Mouse (Mus musculus) CH12.LX (cell line): Measurements from ENCODE around the gene Csf1. TPM values are rescaled to one million over a fixed set of nuclear protein-coding genes. Genes with fewer than 3 reads are reported as not detected.
A peak's percentile ranks its signal among the peaks of the same experiment; 100 is the strongest.

Experiments
- DNase-seq: peaks from one replicate; pipeline ENCODE4 v3.0.0-alpha.2; 2013; ENCODE audit errors: extremely low read depth
- H3K27ac ChIP-seq: 2 replicates; pipeline ENCODE4 v1.5.1; 2012; ENCODE audit warnings: low read depth, mild to moderate bottlenecking, control low read depth, moderate library complexity; ENCODE audit not compliant: insufficient read depth
- H3K27me3 ChIP-seq: replicated peaks from 2 replicates; pipeline ENCODE3; 2012; ENCODE audit warnings: inconsistent platforms
- H3K36me3 ChIP-seq, 2 experiments: replicated peaks in 1 of 2; 2 replicates each; pipeline versions ENCODE3 to v1.6.1; 2012; ENCODE audit warnings: inconsistent platforms in 1 of 2, low read length in 1 of 2, mild to moderate bottlenecking in 1 of 2, mixed read lengths in 1 of 2, moderate library complexity in 1 of 2; ENCODE audit not compliant: control insufficient read depth in 1 of 2, insufficient read depth in 1 of 2
- H3K4me1 ChIP-seq, 2 experiments: 2 replicates each; pipeline ENCODE4 v1.6.1; 2012; ENCODE audit warnings: inconsistent platforms in 1 of 2, moderate library complexity in 1 of 2; ENCODE audit not compliant: insufficient read depth in 2 of 2, control insufficient read depth in 1 of 2
- H3K4me2 ChIP-seq: 2 replicates; pipeline ENCODE4 v1.6.1; 2012; ENCODE audit warnings: low read depth, mild to moderate bottlenecking, control low read depth; ENCODE audit not compliant: poor library complexity, insufficient read depth, severe bottlenecking
- H3K4me3 ChIP-seq, 3 experiments: fragments of 150-350 bp in 1 of 3; sonication (generic) in 1 of 3; replicated peaks in 1 of 3; 2 replicates each; pipeline versions ENCODE3 to v1.5.1; 2011 to 2012; ENCODE audit warnings: low read depth in 2 of 3, low read length in 2 of 3, mild to moderate bottlenecking in 2 of 3, moderate library complexity in 2 of 3, control low read depth in 1 of 3, improper control_type of control experiment in 1 of 3, inconsistent platforms in 1 of 3, mixed read lengths in 1 of 3; ENCODE audit not compliant: poor library complexity in 1 of 3
- H3K79me2 ChIP-seq: replicated peaks from 2 replicates; pipeline ENCODE4 v1.6.1; 2012; ENCODE audit warnings: mild to moderate bottlenecking, moderate library complexity; ENCODE audit not compliant: control insufficient read depth, poor library complexity, insufficient read depth, severe bottlenecking; ENCODE audit errors: extremely low read depth
- H3K9ac ChIP-seq: 2 replicates; pipeline ENCODE4 v1.6.1; 2012; ENCODE audit warnings: low read depth, mild to moderate bottlenecking, control low read depth, moderate library complexity; ENCODE audit not compliant: insufficient read depth
- H3K9me3 ChIP-seq: replicated peaks from 2 replicates; pipeline ENCODE3; 2012; ENCODE audit warnings: low read length, inconsistent platforms, mixed read lengths
- BHLHE40 ChIP-seq: IDR thresholded peaks from 2 replicates; pipeline ENCODE4 v1.6.1; 2011; ENCODE audit warnings: mild to moderate bottlenecking, low read depth, low read length, improper control_type of control experiment
- E2F4 ChIP-seq: IDR thresholded peaks from 2 replicates; pipeline ENCODE4 v1.6.1; 2011; ENCODE audit warnings: low read depth, low read length, improper control_type of control experiment; ENCODE audit not compliant: insufficient replicate concordance
- ELF1 ChIP-seq: IDR thresholded peaks from 2 replicates; pipeline ENCODE4 v1.6.1; 2014; ENCODE audit warnings: low read depth, mild to moderate bottlenecking, inconsistent platforms, low read length, improper control_type of control experiment
- EP300 ChIP-seq: IDR thresholded peaks from 2 replicates; pipeline ENCODE4 v1.6.1; 2011; ENCODE audit warnings: low read length, improper control_type of control experiment
- ETS1 ChIP-seq: conservative IDR thresholded peaks from 2 replicates; pipeline ENCODE4 v1.6.1; 2012; ENCODE audit warnings: low read depth, mild to moderate bottlenecking, inconsistent platforms, low read length, improper control_type of control experiment, moderate library complexity
- GABPA ChIP-seq: IDR thresholded peaks from 2 replicates; pipeline ENCODE4 v1.6.1; 2012; ENCODE audit warnings: low read depth, low read length, improper control_type of control experiment, inconsistent platforms; ENCODE audit not compliant: insufficient replicate concordance
- IRF4 ChIP-seq: IDR thresholded peaks from 2 replicates; pipeline ENCODE4 v1.6.1; 2014; ENCODE audit warnings: low read depth, mild to moderate bottlenecking, inconsistent platforms, low read length, improper control_type of control experiment
- JUND ChIP-seq: conservative IDR thresholded peaks from 2 replicates; pipeline ENCODE4 v1.6.1; 2011; ENCODE audit warnings: low read depth, low read length, improper control_type of control experiment
- KAT2A ChIP-seq: IDR thresholded peaks from 2 replicates; pipeline ENCODE4 v1.6.1; 2012; ENCODE audit warnings: low read length, improper control_type of control experiment, inconsistent platforms; ENCODE audit not compliant: insufficient replicate concordance
- MAFK ChIP-seq: IDR thresholded peaks from 2 replicates; pipeline ENCODE4 v1.6.1; 2011; ENCODE audit warnings: low read length, improper control_type of control experiment; ENCODE audit not compliant: insufficient replicate concordance
- MAX ChIP-seq: IDR thresholded peaks from 2 replicates; pipeline ENCODE4 v1.6.1; 2011; ENCODE audit warnings: low read length, improper control_type of control experiment
- MAZ ChIP-seq: IDR thresholded peaks from 2 replicates; pipeline ENCODE4 v1.6.1; 2012; ENCODE audit warnings: low read depth, mild to moderate bottlenecking, inconsistent platforms, low read length, improper control_type of control experiment, moderate library complexity
- MXI1 ChIP-seq: IDR thresholded peaks from 2 replicates; pipeline ENCODE4 v1.6.1; 2011; ENCODE audit warnings: mild to moderate bottlenecking, low read depth, low read length, improper control_type of control experiment
- MYC ChIP-seq: IDR thresholded peaks from 2 replicates; pipeline ENCODE4 v1.6.1; 2011; ENCODE audit warnings: low read depth, mild to moderate bottlenecking, improper control_type of control experiment, low read length
- NRF1 ChIP-seq: IDR thresholded peaks from 2 replicates; pipeline ENCODE4 v1.6.1; 2014; ENCODE audit warnings: low read depth, mild to moderate bottlenecking, inconsistent platforms, low read length, improper control_type of control experiment, moderate library complexity
- POLR2A ChIP-seq: IDR thresholded peaks from 2 replicates; pipeline ENCODE4 v1.6.1; 2011; ENCODE audit warnings: low read depth, mild to moderate bottlenecking, improper control_type of control experiment, low read length
- POLR2AphosphoS2 ChIP-seq: IDR thresholded peaks from 2 replicates; pipeline ENCODE4 v1.6.1; 2011; ENCODE audit warnings: low read depth, low read length, improper control_type of control experiment
- RAD21 ChIP-seq: IDR thresholded peaks from 2 replicates; pipeline ENCODE4 v1.6.1; 2011; ENCODE audit warnings: low read depth, mild to moderate bottlenecking, low read length, improper control_type of control experiment, moderate library complexity
- SIN3A ChIP-seq: IDR thresholded peaks from 2 replicates; pipeline ENCODE4 v1.6.1; 2012; ENCODE audit warnings: low read length, improper control_type of control experiment, inconsistent platforms
- TBP ChIP-seq: conservative IDR thresholded peaks from 2 replicates; pipeline ENCODE4 v1.6.1; 2011; ENCODE audit warnings: low read depth, low read length, improper control_type of control experiment
- USF2 ChIP-seq: conservative IDR thresholded peaks from 2 replicates; pipeline ENCODE4 v1.6.1; 2011; ENCODE audit warnings: low read depth, low read length, improper control_type of control experiment
- ZC3H11A ChIP-seq: IDR thresholded peaks from 2 replicates; pipeline ENCODE4 v1.6.1; 2012; ENCODE audit warnings: low read depth, mild to moderate bottlenecking, inconsistent platforms, low read length, improper control_type of control experiment
- ZKSCAN1 ChIP-seq: IDR thresholded peaks from 2 replicates; pipeline ENCODE4 v1.6.1; 2012; ENCODE audit warnings: low read depth, inconsistent platforms, low read length, improper control_type of control experiment, borderline replicate concordance
- ZMIZ1 ChIP-seq: IDR thresholded peaks from 2 replicates; pipeline ENCODE4 v1.6.1; 2012; ENCODE audit warnings: low read depth, mild to moderate bottlenecking, inconsistent platforms, low read length, improper control_type of control experiment
- dilution Hi-C: fragments of 300-500 bp; cut with MboI; formaldehyde crosslinking; loops from 2 replicates; pipeline ENCODE4 v1.14.3; 2020; ENCODE audit warnings: low sequenced_read_pairs; ENCODE audit not compliant: extremely low pct_unique_long_range_greater_than_20kb, extremely low pct_ligation_motif_present
- in situ Hi-C: fragments of 300-500 bp; cut with MboI; formaldehyde crosslinking; loops from 3 replicates; pipeline ENCODE4 v1.14.3; 2019; ENCODE audit warnings: low sequenced_read_pairs, low pct_ligation_motif_present, low pct_unique_long_range_greater_than_20kb, mixed read lengths
- polyA plus RNA-seq: library from polyadenylated mRNA; unstranded; fragments of >175 nt; gene quantifications from 2 replicates; pipeline ENCODE4 v1.2.1, GENCODE M21; 2012; ENCODE audit warnings: low read depth; ENCODE audit not compliant: insufficient read length
- total RNA-seq, 2 experiments: library from RNA; depleted of rRNA; stranded (reverse); fragments of 300-350 nt in 1 of 2; fragments of >200 nt in 1 of 2; gene quantifications; 2 replicates each; pipeline ENCODE4 v1.2.3; 2012 to 2014

Gene Csf1
- total and polyA plus RNA-seq, 3 experiments: 2.5 to 17.4 (median 2.9) TPM

DNA sequence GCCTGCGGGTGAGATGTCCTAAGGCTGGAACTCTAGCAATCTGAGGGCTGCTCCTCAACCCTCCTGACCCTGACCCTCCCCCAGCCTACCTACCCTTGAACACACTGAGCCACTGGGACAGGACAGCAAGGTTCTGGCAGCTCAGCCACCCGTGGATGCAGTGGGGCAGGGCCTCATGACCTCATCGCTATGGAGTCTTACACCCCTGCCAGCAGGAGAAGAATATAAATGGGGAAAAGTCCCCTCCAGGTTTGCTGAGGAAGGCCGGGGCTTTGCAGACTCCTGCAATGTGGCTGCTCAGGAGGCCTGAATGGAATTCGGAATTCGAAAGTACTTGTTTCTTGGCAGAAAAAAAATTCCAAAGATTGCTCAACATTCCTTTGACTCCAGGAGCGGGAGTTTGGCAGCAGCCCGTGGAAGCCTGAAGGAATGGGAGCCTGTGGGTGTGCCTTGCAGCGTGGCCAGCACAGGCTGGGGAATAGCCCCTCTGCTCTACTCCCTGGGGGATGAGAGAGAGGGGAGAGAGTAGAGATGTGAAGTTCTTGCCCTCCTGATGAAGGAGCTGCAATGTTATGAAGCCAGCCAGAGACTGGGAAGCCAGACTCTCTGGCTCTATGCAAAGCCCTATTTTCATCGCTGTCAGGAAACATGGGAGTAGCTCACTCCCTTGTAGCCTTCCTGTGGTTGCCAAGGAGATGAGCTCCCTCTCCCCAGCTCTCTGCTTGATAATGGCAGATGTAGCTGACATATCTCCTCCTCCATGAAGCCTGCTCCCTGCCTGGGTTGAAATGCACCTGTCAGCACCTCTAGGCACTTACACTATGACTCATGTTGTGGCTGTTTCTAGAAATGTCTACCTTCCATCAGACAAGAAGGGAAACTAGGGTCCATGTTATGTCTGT, 33.3 kb upstream of the Csf1 start:
- no peak overlapping the region for H3K4me2 ChIP-seq
- dilution Hi-C loops (no loop called here), in situ Hi-C loops (no loop called here)
- no peaks in the 10 kb centered on the region for H3K9me3 ChIP-seq
- H3K79me2 ChIP-seq: no peaks in the 10 kb centered on the region
- DNase-seq: no peak
- no peaks in the 10 kb centered on the region for H3K36me3 ChIP-seq
- no peak overlapping the region for H3K4me3 ChIP-seq
- peaks cover 6 to 17% of the 10 kb centered on the region in 2 experiments; a peak in 3 of 4 replicates for H3K4me1 ChIP-seq
- no peak for TF ChIP-seq POLR2A
- TF ChIP-seq POLR2AphosphoS2: no peak
- no peak for TF ChIP-seq KAT2A
- TF ChIP-seq E2F4: no peak
- no peak for TF ChIP-seq BHLHE40
- TF ChIP-seq USF2: no peak
- no peak for TF ChIP-seq ZKSCAN1
- 0 out of 2 replicates have a peak, but pooled peaks have one; percentile 41 for TF ChIP-seq JUND
- peak; percentile 45; the same call in 1 of the 2 replicates for TF ChIP-seq EP300
- no peak for TF ChIP-seq GABPA
- no peak for TF ChIP-seq ELF1
- no peak for TF ChIP-seq MAZ
- TF ChIP-seq RAD21: no peak
- no peak for TF ChIP-seq ZC3H11A
- no peak for TF ChIP-seq MXI1
- no peak for TF ChIP-seq NRF1
- no peak for TF ChIP-seq SIN3A
- no peak for TF ChIP-seq ETS1
- no peak for TF ChIP-seq ZMIZ1
- no peak for TF ChIP-seq MYC
- peak; percentile 60; the same call in 1 of the 2 replicates for TF ChIP-seq IRF4
- TF ChIP-seq TBP: no peak
- 0 out of 2 replicates have a peak, but pooled peaks have one; percentile 57 for TF ChIP-seq MAFK
- TF ChIP-seq MAX: no peak
- H3K9ac ChIP-seq: no peak overlapping the region
- no peaks in the 10 kb centered on the region for H3K27me3 ChIP-seq
- no peak overlapping the region for H3K27ac ChIP-seq
